Mouse (Mus musculus) hindbrain, embryonic 10.5 days (tissue): ENCODE data around the gene Zdhhc17. TPM values are rescaled to one million over a fixed set of nuclear protein-coding genes. Genes with fewer than 3 reads are reported as not detected.

Experiments used
- polyA plus RNA-seq: library from polyadenylated mRNA; unstranded; fragments of >200 nt; fragmentation: Nextera tagmentation; extraction: Ambion mirVana; gene quantifications from 2 replicates; pipeline ENCODE4 v1.2.1, GENCODE M21; 2016

Zdhhc17 gene
- polyA plus RNA-seq, 1 experiment from 2014 or later, result 29.3 TPM

Other genes starting within 250 kb of the Zdhhc17 start
- gene Csrp2, start 90.4 kb downstream of the Zdhhc17 start, polyA plus RNA-seq, result 185 and 198 TPM in 2 replicates
- gene Osbpl8, start 154.6 kb upstream of the Zdhhc17 start, polyA plus RNA-seq, result 9.2 and 9.4 TPM in 2 replicates